Mouse (Mus musculus) CH12.LX (cell line): ENCODE measurements around the gene Pfdn6. TPM values are rescaled to one million over a fixed set of nuclear protein-coding genes. Genes with fewer than 3 reads are reported as not detected.
A peak's percentile ranks its signal among the peaks of the same experiment; 100 is the strongest.

Source experiments
- DNase-seq: peaks from one replicate; pipeline ENCODE4 v3.0.0-alpha.2; 2013; ENCODE audit errors: extremely low read depth
- H3K27ac ChIP-seq: 2 replicates; pipeline ENCODE4 v1.5.1; 2012; ENCODE audit warnings: low read depth, mild to moderate bottlenecking, control low read depth, moderate library complexity; ENCODE audit not compliant: insufficient read depth
- H3K27me3 ChIP-seq: replicated peaks from 2 replicates; pipeline ENCODE3; 2012; ENCODE audit warnings: inconsistent platforms
- H3K36me3 ChIP-seq, 2 experiments: replicated peaks in 1 of 2; 2 replicates each; pipeline versions ENCODE3 to v1.6.1; 2012; ENCODE audit warnings: inconsistent platforms in 1 of 2, low read length in 1 of 2, mild to moderate bottlenecking in 1 of 2, mixed read lengths in 1 of 2, moderate library complexity in 1 of 2; ENCODE audit not compliant: control insufficient read depth in 1 of 2, insufficient read depth in 1 of 2
- H3K4me1 ChIP-seq, 2 experiments: 2 replicates each; pipeline ENCODE4 v1.6.1; 2012; ENCODE audit warnings: inconsistent platforms in 1 of 2, moderate library complexity in 1 of 2; ENCODE audit not compliant: insufficient read depth in 2 of 2, control insufficient read depth in 1 of 2
- H3K4me2 ChIP-seq: 2 replicates; pipeline ENCODE4 v1.6.1; 2012; ENCODE audit warnings: low read depth, mild to moderate bottlenecking, control low read depth; ENCODE audit not compliant: poor library complexity, insufficient read depth, severe bottlenecking
- H3K4me3 ChIP-seq, 3 experiments: fragments of 150-350 bp in 1 of 3; sonication (generic) in 1 of 3; replicated peaks in 1 of 3; 2 replicates each; pipeline versions ENCODE3 to v1.5.1; 2011 to 2012; ENCODE audit warnings: low read depth in 2 of 3, low read length in 2 of 3, mild to moderate bottlenecking in 2 of 3, moderate library complexity in 2 of 3, control low read depth in 1 of 3, improper control_type of control experiment in 1 of 3, inconsistent platforms in 1 of 3, mixed read lengths in 1 of 3; ENCODE audit not compliant: poor library complexity in 1 of 3
- H3K79me2 ChIP-seq: replicated peaks from 2 replicates; pipeline ENCODE4 v1.6.1; 2012; ENCODE audit warnings: mild to moderate bottlenecking, moderate library complexity; ENCODE audit not compliant: control insufficient read depth, poor library complexity, insufficient read depth, severe bottlenecking; ENCODE audit errors: extremely low read depth
- H3K9ac ChIP-seq: 2 replicates; pipeline ENCODE4 v1.6.1; 2012; ENCODE audit warnings: low read depth, mild to moderate bottlenecking, control low read depth, moderate library complexity; ENCODE audit not compliant: insufficient read depth
- H3K9me3 ChIP-seq: replicated peaks from 2 replicates; pipeline ENCODE3; 2012; ENCODE audit warnings: low read length, inconsistent platforms, mixed read lengths
- BHLHE40 ChIP-seq: IDR thresholded peaks from 2 replicates; pipeline ENCODE4 v1.6.1; 2011; ENCODE audit warnings: mild to moderate bottlenecking, low read depth, low read length, improper control_type of control experiment
- CHD1 ChIP-seq: IDR thresholded peaks from 2 replicates; pipeline ENCODE4 v1.6.1; 2012; ENCODE audit warnings: low read depth, low read length, improper control_type of control experiment, inconsistent platforms
- CTCF ChIP-seq, 2 experiments: IDR thresholded peaks in 1 of 2; conservative IDR thresholded peaks in 1 of 2; 2 replicates each; pipeline ENCODE4 v1.5.1; 2011 to 2012; ENCODE audit warnings: low read depth in 2 of 2, low read length in 2 of 2, improper control_type of control experiment in 1 of 2, inconsistent platforms in 1 of 2, mild to moderate bottlenecking in 1 of 2, moderate library complexity in 1 of 2
- HCFC1 ChIP-seq: IDR thresholded peaks from 2 replicates; pipeline ENCODE4 v1.6.1; 2012; ENCODE audit warnings: low read depth, mild to moderate bottlenecking, inconsistent platforms, low read length, improper control_type of control experiment
- MAFK ChIP-seq: IDR thresholded peaks from 2 replicates; pipeline ENCODE4 v1.6.1; 2011; ENCODE audit warnings: low read length, improper control_type of control experiment; ENCODE audit not compliant: insufficient replicate concordance
- MAZ ChIP-seq: IDR thresholded peaks from 2 replicates; pipeline ENCODE4 v1.6.1; 2012; ENCODE audit warnings: low read depth, mild to moderate bottlenecking, inconsistent platforms, low read length, improper control_type of control experiment, moderate library complexity
- MEF2A ChIP-seq: IDR thresholded peaks from 2 replicates; pipeline ENCODE4 v1.6.1; 2014; ENCODE audit warnings: low read depth, mild to moderate bottlenecking, inconsistent platforms, low read length, improper control_type of control experiment, borderline replicate concordance
- MXI1 ChIP-seq: IDR thresholded peaks from 2 replicates; pipeline ENCODE4 v1.6.1; 2011; ENCODE audit warnings: mild to moderate bottlenecking, low read depth, low read length, improper control_type of control experiment
- MYC ChIP-seq: IDR thresholded peaks from 2 replicates; pipeline ENCODE4 v1.6.1; 2011; ENCODE audit warnings: low read depth, mild to moderate bottlenecking, improper control_type of control experiment, low read length
- NRF1 ChIP-seq: IDR thresholded peaks from 2 replicates; pipeline ENCODE4 v1.6.1; 2014; ENCODE audit warnings: low read depth, mild to moderate bottlenecking, inconsistent platforms, low read length, improper control_type of control experiment, moderate library complexity
- RAD21 ChIP-seq: IDR thresholded peaks from 2 replicates; pipeline ENCODE4 v1.6.1; 2011; ENCODE audit warnings: low read depth, mild to moderate bottlenecking, low read length, improper control_type of control experiment, moderate library complexity
- SMC3 ChIP-seq: IDR thresholded peaks from 2 replicates; pipeline ENCODE4 v1.6.1; 2011; ENCODE audit warnings: low read depth, low read length, improper control_type of control experiment
- TBP ChIP-seq: conservative IDR thresholded peaks from 2 replicates; pipeline ENCODE4 v1.6.1; 2011; ENCODE audit warnings: low read depth, low read length, improper control_type of control experiment
- ZMIZ1 ChIP-seq: IDR thresholded peaks from 2 replicates; pipeline ENCODE4 v1.6.1; 2012; ENCODE audit warnings: low read depth, mild to moderate bottlenecking, inconsistent platforms, low read length, improper control_type of control experiment
- ZNF384 ChIP-seq: IDR thresholded peaks from 2 replicates; pipeline ENCODE4 v1.6.1; 2012; ENCODE audit warnings: low read depth, low read length, improper control_type of control experiment, inconsistent platforms
- dilution Hi-C: fragments of 300-500 bp; cut with MboI; formaldehyde crosslinking; loops from 2 replicates; pipeline ENCODE4 v1.14.3; 2020; ENCODE audit warnings: low sequenced_read_pairs; ENCODE audit not compliant: extremely low pct_unique_long_range_greater_than_20kb, extremely low pct_ligation_motif_present
- in situ Hi-C: fragments of 300-500 bp; cut with MboI; formaldehyde crosslinking; loops from 3 replicates; pipeline ENCODE4 v1.14.3; 2019; ENCODE audit warnings: low sequenced_read_pairs, low pct_ligation_motif_present, low pct_unique_long_range_greater_than_20kb, mixed read lengths
- polyA plus RNA-seq: library from polyadenylated mRNA; unstranded; fragments of >175 nt; gene quantifications from 2 replicates; pipeline ENCODE4 v1.2.1, GENCODE M21; 2012; ENCODE audit warnings: low read depth; ENCODE audit not compliant: insufficient read length
- total RNA-seq, 2 experiments: library from RNA; depleted of rRNA; stranded (reverse); fragments of 300-350 nt in 1 of 2; fragments of >200 nt in 1 of 2; gene quantifications; 2 replicates each; pipeline ENCODE4 v1.2.3; 2012 to 2014

Gene Pfdn6
- total and polyA plus RNA-seq, 3 experiments: 92.3 to 140 (median 109) TPM

- TF ChIP-seq MXI1: no peak
- TF ChIP-seq, all 38 proteins: peak for 0
- no peaks in the 10 kb centered on the region for H3K27me3 ChIP-seq
- H3K4me3 ChIP-seq: no peak overlapping the region
- peaks cover 12% of the 10 kb centered on the region; the same call in 1 of the 2 replicates for H3K79me2 ChIP-seq
- no peak for DNase-seq
- H3K4me2 ChIP-seq: no peak overlapping the region
- H3K36me3 ChIP-seq: peaks cover 42 to 45% of the 10 kb centered on the region in 2 experiments
- no peak overlapping the region for H3K27ac ChIP-seq
- H3K9ac ChIP-seq: no peak overlapping the region
- in situ Hi-C loops: no loop called here
- peaks cover 7 to 40% of the 10 kb centered on the region in 2 experiments for H3K4me1 ChIP-seq
- dilution Hi-C loops: no loop called here
- H3K9me3 ChIP-seq: peaks cover 2% of the 10 kb centered on the region
Measured at GRCm38 (mm10) chr17:33911813-33912414, 28.2 kb downstream of the Pfdn6 start.

- H3K27me3 ChIP-seq: no peaks in the 10 kb centered on the region
- in situ Hi-C loops (no loop called here), dilution Hi-C loops (no loop called here)
- H3K4me2 ChIP-seq: no peak overlapping the region
- H3K4me1 ChIP-seq: peaks cover 5 to 37% of the 10 kb centered on the region in 2 experiments; a peak in 3 of 4 replicates
- no peak overlapping the region for H3K9ac ChIP-seq
- no peak overlapping the region for H3K27ac ChIP-seq
- H3K9me3 ChIP-seq: no peaks in the 10 kb centered on the region
- H3K36me3 ChIP-seq: peaks cover 40 to 42% of the 10 kb centered on the region in 2 experiments
- H3K4me3 ChIP-seq: no peak overlapping the region
- DNase-seq: no peak
- H3K79me2 ChIP-seq: peaks cover 12% of the 10 kb centered on the region; the same call in 1 of the 2 replicates
- TF ChIP-seq MEF2A: no peak
- no peak for TF ChIP-seq ZMIZ1
- no peak for TF ChIP-seq NRF1
- no peak for TF ChIP-seq MAFK
Measured at GRCm38 (mm10) chr17:33911052-33911812, 28.9 kb downstream of the Pfdn6 start.

GRCm38 (mm10) chr17:33910346-33911051, 29.6 kb downstream of the Pfdn6 start:
- Histone ChIP-seq H3K9ac (peak overlapping the region; percentile 80), H3K36me3 (peaks cover 40 to 42% of the 10 kb centered on the region in 2 experiments), H3K4me1 (peaks cover 5 to 37% of the 10 kb centered on the region in 2 experiments; a peak in 3 of 4 replicates), H3K79me2 (peaks cover 12% of the 10 kb centered on the region; the same call in 1 of the 2 replicates), H3K27me3 (no peaks in the 10 kb centered on the region), H3K9me3 (no peaks in the 10 kb centered on the region), H3K4me3 (peak overlapping the region; percentile 72 to 90 (median 89)), H3K27ac (peak overlapping the region; percentile 36; the same call in 1 of the 2 replicates), H3K4me2 (peak overlapping the region; percentile 83)
- dilution Hi-C loops (no loop called here), in situ Hi-C loops (no loop called here)
- DNase-seq: peak; percentile 68
- 0 out of 2 replicates have a peak, but pooled peaks have one; percentile 29 for TF ChIP-seq TBP
- peak; percentile 28 for TF ChIP-seq SMC3
- TF ChIP-seq HCFC1: no peak
- peak; percentile 4; the same call in 1 of the 2 replicates for TF ChIP-seq RAD21
- TF ChIP-seq ZNF384: peak; percentile 79
- no peak for TF ChIP-seq BHLHE40
- TF ChIP-seq CTCF (conservative IDR thresholded peaks at IDR 0.05 in 1 of 2, IDR thresholded peaks at IDR 0.05 in 1 of 2; ENCODE audit: low read depth in 2 of 2, low read length in 2 of 2): peak in 1 of 2 experiments; percentile 78; a peak in 2 of 4 replicates
- TF ChIP-seq MYC: peak; percentile 64; the same call in 1 of the 2 replicates
- no peak for TF ChIP-seq MAZ
- no peak for TF ChIP-seq CHD1
